Mouse (Mus musculus) thymus, postnatal 4 days (tissue): ENCODE data around the gene Ccl17.

Source experiments
- DNase-seq: peaks from one replicate; pipeline ENCODE4 v3.0.0; 2021

Ccl17 gene

GRCm38 (mm10) chr8:94789256-94789955 is 20.8 kb upstream of the Ccl17 start:
- DNase-seq, result no peak

GRCm38 (mm10) chr8:94794368-94794767 is 15.9 kb upstream of the Ccl17 start:
- no peak for DNase-seq

- no peak for DNase-seq
Measured at GRCm38 (mm10) chr8:94794782-94795181, 15.5 kb upstream of the Ccl17 start.

DNA sequence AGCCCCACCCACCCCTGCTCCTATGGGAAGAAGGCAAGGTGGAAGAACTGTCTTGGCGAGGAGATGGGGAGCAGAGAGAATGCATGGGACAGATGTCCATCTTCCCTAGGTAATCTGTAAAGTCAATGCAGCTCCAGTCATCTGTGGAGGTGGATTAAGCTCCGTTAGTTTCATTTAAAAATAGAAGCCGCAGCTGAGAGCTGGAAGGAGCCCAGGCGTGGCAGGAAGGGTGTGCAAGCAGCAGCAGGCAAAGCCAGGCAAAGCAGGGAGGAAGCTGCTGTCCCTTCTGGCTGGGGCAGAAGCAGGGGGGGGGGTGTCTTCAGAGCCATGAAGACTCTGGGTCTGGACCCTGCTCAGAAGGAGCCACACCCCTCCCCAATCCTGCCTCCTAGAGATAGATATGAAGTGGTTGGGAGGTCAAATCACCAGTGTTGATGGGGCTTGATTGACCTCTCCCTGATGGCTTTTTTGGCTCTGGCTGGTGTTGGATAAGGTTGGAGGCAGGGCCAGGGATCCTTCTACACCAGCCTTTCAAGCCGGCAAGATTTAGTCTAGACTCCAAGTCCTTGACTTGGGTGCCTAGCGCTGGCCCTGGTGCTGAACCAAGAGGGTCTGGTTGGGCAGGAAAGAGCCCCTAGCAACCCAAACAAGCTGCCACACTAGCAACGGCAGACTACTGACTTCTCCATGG is 9.8 kb upstream of the Ccl17 start:
- peak; percentile 66 for DNase-seq

DNA sequence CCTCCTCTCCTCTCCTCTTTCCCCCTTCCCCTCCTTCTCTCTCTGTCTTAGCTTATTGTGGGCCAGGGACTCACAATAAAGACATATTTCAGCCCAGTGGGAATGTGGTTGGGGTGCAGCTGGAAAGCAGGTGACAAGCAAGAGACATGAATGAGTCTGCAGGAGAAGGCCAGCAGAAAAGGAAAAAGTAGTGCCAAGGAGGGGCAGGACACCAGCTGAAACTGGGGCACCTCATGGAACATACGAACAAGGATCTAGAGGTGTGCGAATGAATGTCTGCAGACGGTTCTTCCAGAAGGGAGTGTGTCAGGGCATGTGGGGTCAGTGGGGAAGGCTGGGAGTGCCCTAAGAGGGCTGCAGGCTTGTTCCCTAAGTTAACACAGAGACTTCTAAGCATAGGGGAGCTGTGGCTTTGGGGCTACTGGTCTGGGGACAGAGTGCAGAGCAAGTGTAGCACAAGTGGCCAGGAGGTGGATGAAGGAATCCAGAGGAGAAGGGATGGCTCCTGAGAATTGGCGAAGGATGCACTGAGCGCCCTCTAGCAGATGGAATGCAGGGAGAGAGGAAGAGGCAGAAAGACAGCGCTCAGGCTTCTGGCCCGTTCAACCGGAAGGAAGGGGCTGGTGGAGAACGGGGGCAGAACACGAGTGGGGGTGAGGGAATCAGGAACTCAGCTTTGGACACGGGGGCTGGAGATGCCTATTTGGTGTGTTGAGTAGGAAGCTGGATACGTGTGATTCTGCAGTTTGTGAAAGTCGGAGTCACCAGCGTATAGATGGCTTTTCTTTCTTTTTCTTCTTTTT is 8.8 kb upstream of the Ccl17 start:
- no peak for DNase-seq

DNA sequence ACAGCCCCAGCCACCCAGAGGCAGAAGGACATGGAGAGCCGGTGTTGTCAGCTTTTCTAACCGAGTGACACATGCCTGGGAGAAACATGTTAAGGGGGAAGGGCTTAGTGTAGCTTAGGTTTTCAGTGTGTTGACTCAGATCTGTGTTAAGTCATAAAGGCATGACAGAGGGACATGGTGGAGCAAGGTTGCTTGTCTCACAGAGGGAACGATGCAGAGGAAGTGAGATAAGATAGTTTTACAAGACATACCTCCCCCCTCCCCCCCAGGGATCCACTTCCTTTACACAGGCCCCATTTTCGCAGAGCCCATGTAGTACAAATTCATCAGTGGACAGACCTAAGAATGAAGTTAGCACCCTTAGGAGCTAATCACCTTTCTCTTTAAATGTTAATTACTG is 7.9 kb upstream of the Ccl17 start:
- no peak for DNase-seq

GRCm38 (mm10) chr8:94803551-94803950 is 6.7 kb upstream of the Ccl17 start:
- DNase-seq, result no peak

DNA sequence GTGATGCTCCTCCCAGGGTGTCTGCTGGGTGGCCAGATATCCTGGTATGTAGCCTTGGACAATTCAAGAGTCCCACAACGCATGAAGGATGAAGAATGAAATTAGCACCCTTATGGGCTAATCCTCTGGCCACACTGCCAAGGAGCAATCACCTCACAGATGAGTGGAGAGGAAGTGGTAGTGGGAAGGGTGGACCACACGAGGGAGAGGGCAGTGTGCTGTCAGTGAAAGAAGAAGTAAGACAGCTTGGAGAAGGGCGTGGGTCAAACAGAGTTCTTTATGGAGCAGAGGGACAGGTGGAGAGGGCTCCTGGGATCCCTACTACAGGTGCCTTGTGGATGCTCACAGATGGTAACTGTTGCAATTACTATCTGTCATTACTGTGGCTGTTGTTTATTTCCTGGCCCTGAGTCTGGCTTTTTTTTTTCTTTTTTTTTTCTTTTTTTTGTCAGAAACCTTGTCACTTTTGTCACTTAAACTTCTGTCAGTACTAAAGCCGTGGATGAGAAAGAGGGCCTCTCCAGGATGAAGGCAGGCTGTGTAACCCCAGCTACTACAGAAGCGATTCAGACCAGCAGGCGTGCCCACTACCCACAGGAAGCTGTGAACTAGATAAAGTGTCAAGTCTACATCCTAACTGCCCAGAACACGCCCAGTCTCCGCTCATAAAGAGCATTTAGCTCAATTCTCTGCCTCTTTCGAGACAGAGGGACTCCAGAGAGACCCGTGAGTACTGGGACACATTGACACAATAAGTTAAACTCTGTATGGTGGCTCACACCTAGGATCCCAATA is 5.5 kb upstream of the Ccl17 start:
- DNase-seq, result no peak

GRCm38 (mm10) chr8:94805811-94806210 is 4.4 kb upstream of the Ccl17 start:
- DNase-seq, result no peak

- DNase-seq, result no peak
Measured at GRCm38 (mm10) chr8:94807506-94807905, 2.7 kb upstream of the Ccl17 start.

GRCm38 (mm10) chr8:94808372-94808771 is 1.9 kb upstream of the Ccl17 start:
- no peak for DNase-seq

- DNase-seq, result no peak
Measured at GRCm38 (mm10) chr8:94810855-94811254, 602 bp downstream of the Ccl17 start.

GRCm38 (mm10) chr8:94811654-94812053 is 1.4 kb downstream of the Ccl17 start:
- no peak for DNase-seq

DNA sequence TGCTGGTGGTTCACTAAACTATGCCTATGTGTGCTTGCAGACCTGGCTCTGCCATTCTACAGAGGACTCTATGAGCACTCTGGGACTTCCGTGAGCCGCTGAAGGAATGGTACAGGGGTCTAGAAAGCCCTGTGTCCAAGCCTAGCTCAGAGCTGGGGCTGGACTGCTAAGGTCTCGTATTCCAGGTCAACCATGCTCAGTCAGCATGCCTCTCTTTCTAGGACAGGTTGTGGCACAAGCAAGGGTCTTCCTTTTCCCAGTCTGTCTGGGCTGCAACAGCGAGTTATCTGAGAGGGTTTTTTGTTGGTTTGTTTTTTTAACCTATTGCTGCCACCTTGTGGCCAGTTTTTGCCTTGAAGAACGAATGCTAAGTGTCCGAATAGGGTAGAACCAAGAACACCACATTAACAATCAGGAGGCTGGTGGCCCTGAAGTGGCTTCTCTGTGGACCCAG is 2.4 kb downstream of the Ccl17 start:
- DNase-seq, result peak; percentile 85

- peak; percentile 42 for DNase-seq
Measured at GRCm38 (mm10) chr8:94814556-94814955, 4.3 kb downstream of the Ccl17 start.

DNA sequence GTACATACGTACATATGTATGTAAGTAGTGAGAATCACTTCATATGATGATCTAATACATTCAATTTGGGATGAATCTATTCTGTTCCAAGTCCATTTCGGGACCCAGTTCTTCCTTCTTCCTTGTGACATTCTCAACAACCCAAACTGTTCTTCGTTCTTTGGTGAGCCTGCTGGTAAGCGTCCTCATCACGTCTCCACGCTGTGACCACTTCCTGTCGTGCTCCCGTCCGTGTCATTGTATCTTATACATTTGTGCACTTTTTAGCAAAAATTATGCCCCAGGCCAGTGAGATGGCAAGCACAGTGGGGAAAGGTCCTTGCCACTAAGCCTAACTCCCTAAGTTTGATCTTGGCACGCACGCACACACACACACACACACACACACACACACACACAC is 7.7 kb downstream of the Ccl17 start:
- DNase-seq, result no peak

DNA sequence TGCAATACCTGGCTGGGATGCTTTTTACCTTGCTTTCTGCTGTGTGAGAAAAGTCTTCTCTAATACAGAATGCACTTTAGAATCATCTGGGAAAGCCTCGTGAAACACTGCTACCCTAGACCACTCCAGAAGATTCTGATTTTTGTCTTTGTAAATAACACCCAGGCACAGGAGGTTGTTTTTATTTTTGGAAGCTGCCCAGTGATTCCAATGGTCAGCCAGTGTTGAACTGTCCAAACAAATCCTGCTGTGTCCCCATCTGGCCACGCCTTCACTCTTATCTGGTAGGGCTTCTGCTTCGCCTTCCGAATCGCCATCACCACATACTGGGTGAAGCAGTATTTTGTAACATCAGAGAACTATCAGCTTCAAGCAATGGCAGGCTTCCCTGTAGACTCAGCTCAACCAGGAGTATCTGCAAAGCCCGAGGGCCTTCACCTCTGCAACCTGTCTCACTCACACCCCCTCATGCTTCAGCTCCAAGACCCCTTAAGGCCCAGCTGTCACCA is 9.5 kb downstream of the Ccl17 start:
- DNase-seq, result no peak

- DNase-seq, result no peak
Measured at GRCm38 (mm10) chr8:94820553-94820952, 10.3 kb downstream of the Ccl17 start.

DNA sequence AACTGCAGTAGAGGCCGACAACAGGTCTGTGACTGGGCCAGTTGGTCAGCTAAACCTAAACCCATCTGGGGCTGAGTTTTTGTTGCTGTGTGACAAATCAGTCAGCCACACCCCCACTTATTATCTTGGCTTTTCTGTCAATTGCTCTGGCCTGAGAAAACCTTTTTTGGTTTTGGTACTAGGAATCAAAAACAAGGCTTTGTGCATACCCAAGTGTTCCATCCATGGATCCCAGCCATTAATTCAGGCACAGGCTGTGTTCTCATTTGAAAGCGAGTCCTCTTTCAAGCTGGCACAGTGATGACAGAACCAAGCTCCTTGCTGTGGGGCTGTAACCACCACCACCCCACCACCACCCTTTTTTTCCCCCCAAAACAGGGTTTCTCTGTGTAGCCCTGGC is 11.1 kb downstream of the Ccl17 start:
- DNase-seq, result no peak

- DNase-seq, result peak; percentile 78
Measured at GRCm38 (mm10) chr8:94822637-94823560, 12.6 kb downstream of the Ccl17 start.

DNA sequence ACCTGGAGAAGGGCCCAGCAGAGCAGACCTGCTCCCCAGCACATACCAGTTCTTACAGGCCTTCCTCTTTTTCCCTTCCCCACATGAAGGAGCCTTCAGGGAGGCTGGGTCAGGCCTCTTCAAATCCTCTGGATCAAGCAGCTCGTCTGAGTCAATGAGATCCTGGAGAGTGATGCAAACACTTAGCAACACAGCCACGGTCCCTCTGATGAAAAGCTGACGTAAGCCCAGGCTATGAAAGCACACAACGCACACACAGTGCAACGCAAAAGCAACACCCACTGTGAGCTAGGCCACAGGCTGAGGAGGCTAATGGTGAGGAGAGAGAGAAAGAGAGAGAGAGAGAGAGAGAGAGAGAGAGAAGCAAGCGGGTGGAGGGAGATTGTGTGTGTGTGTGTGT is 14.9 kb downstream of the Ccl17 start:
- no peak for DNase-seq

- DNase-seq, result no peak
Measured at GRCm38 (mm10) chr8:94826210-94826609, 16.0 kb downstream of the Ccl17 start.
